Mouse (Mus musculus): ENCODE results near the gene Kpna2. TPM values are rescaled to one million over a fixed set of nuclear protein-coding genes. Genes with fewer than 3 reads are reported as not detected.
A peak's percentile ranks its signal among the peaks of the same experiment; 100 is the strongest.
"Not testable (repeated sequence)": the region's sequence is repeated elsewhere in the genome, so short reads cannot be mapped to it uniquely, and the experiment has no call there.

Kpna2 gene
- polyA plus RNA-seq, 1 experiment from 2014 or later: 250 TPM

DNA sequence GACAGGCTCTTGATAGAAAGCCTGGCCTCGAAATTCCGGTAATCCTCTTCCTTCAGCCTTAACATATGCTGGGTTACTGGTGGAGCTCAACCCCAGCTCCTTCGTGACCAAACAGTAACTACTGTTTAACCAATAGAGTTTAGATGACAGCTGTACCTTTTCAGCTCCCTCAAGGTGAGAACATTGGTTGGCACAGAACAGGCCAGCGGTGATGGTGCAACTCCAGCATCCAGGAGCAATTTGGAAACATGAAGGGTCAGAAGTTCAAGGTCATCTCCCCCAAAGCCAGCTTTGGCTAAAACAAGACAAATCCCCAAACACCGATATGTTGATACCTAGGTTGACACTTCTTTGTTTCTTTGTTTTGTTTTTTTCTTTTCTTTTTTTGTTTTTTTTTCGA is 29.4 kb upstream of the Kpna2 start:
- Histone ChIP-seq H3K9me3 (replicated peaks) (no peaks in the 10 kb centered on the region), H3K4me1 (replicated peaks) (peaks cover 39% of the 10 kb centered on the region), H3K4me3 (replicated peaks) (peak overlapping the region; percentile 69), H3K9ac (peak overlapping the region; percentile 65), H3K36me3 (replicated peaks) (no peaks in the 10 kb centered on the region), H3K27ac (replicated peaks) (peak overlapping the region; percentile 82), H3K4me2 (peak overlapping the region; percentile 91), H3K27me3 (peaks cover 65% of the 10 kb centered on the region)
- no peak for ATAC-seq (ENCODE audit: insufficient read depth)
- 72% methylated on average over 6 of the region's 6 CpGs for WGBS (ENCODE audit: insufficient replicate concordance)

DNA sequence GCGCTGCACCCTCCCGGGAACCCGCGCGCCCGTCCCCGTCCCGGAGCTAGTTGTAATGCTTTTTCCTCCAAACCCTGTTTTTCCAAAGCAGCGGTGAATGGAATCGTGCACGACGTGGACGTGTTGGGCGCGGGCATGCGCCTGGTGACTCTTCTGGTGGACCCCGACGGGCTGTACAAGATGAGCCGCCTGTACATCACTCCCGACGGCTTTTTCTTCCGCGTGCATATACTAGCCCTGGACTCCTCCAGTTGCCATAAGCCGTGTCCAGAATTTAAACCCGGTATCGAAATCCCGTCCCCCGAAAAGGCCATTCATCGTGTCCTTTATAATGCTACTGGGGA is 28.9 kb upstream of the Kpna2 start:
- Histone ChIP-seq H3K4me3 (replicated peaks) (peak overlapping the region; percentile 69), H3K27ac (replicated peaks) (peak overlapping the region; percentile 82), H3K27me3 (peaks cover 67% of the 10 kb centered on the region), H3K9me3 (replicated peaks) (no peaks in the 10 kb centered on the region), H3K4me2 (peak overlapping the region; percentile 91), H3K4me1 (replicated peaks) (peaks cover 39% of the 10 kb centered on the region), H3K9ac (peak overlapping the region; percentile 65), H3K36me3 (replicated peaks) (no peaks in the 10 kb centered on the region)
- ATAC-seq (ENCODE audit: insufficient read depth): no peak; the same call in 1 of the 2 replicates
- 5% methylated on average over 29 of the region's 29 CpGs for WGBS (ENCODE audit: insufficient replicate concordance)

DNA sequence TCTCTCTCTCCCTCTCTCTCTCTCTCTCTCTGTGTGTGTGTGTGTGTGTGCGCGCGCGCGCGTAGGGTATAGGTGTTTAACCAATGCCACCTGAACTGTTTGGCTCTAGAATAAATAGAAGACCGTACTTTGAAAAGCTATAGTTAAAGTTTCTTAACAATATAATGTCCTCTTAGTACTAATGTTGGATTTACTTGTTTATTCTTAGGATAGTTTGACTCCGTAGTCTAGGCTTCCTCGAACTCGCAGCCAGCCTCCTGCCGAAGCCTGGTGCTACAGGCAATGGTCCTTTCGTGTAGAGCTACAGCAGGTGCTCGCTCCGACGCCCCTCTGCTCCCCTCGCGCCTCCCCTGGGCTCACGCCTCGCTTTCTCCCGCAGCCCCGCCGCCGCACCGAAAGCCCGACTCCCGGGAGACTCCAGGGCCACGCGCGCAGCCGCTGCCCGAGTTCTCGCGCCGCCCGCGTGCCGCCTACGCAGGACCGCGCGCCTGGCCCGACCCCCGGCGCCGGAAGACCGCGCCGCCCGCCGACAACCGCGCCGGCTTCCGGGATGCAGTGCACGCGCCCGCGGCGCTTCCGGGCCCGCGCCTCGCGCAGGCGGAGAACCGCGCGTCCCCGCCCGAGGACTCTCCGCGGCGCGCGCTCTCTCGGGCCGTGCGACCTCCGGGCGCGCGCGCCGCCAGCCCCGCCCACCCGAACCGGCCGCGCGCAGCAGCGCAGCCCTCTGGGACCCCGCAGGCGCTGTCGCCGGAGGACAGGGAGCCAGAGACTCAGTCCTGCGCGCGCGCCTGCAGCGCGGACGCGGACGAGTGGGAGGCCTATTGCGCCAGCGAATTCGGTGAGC is 28.3 kb upstream of the Kpna2 start:
- Histone ChIP-seq H3K4me1 (replicated peaks) (peaks cover 42% of the 10 kb centered on the region), H3K9ac (peak overlapping the region; percentile 65), H3K27ac (replicated peaks) (peak overlapping the region; percentile 82), H3K4me3 (replicated peaks) (peak overlapping the region; percentile 69), H3K36me3 (replicated peaks) (no peaks in the 10 kb centered on the region), H3K4me2 (peak overlapping the region; percentile 91), H3K27me3 (peaks cover 73% of the 10 kb centered on the region), H3K9me3 (replicated peaks) (no peaks in the 10 kb centered on the region)
- peak; percentile 91 for ATAC-seq (ENCODE audit: insufficient read depth)
- under 1% methylated on average over 106 of the region's 107 CpGs for WGBS (ENCODE audit: insufficient replicate concordance)

DNA sequence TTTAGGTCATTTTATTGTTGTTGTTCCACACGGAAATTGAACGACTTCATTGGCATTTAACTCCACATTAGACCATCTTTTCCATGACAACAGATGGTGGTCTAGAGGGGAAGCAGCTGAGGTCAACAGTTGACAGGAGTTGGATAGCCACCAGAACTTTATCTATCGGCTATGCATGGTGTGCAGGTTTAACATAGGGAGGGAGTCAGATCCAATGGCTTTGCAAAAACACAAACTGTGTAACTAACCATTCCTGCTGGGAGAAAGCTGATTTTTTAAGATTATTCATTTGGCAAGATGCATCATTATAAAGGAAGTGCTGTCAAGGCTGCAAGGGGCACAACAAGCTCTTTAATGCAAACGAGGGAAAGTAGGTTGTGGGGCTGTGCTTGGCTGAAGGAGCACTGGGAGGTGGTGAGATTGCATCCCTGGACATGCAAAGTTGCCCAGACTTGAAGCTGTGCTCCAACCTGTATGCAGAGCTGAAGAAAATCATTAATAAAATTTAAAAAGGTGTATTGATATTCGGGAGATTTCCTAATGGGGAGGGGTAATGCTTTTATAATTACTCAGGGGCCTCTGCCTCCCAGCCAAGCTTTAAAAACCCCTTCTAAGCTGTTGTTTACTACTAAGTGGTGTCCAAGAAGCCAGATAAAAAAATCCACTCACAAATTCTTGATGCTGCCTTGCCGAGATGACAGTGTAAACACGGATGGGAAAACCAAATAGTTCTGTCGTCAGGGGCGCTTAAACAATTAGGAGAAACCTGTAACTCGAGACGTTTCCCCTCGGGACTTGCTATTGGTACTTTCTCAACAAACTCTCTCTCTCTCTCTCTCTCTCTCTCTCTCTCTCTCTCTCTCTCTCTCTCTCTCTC is 27.5 kb upstream of the Kpna2 start:
- H3K4me2 ChIP-seq: peak overlapping the region; percentile 91
- H3K36me3 ChIP-seq (replicated peaks): no peaks in the 10 kb centered on the region
- ATAC-seq (ENCODE audit: insufficient read depth): no peak
- H3K4me1 ChIP-seq (replicated peaks): peaks cover 47% of the 10 kb centered on the region
- H3K9me3 ChIP-seq (replicated peaks): no peaks in the 10 kb centered on the region
- peaks cover 81% of the 10 kb centered on the region for H3K27me3 ChIP-seq
- H3K9ac ChIP-seq: peak overlapping the region; percentile 65; the same call in 1 of the 2 replicates
- H3K27ac ChIP-seq (replicated peaks): peak overlapping the region; percentile 82; the same call in 1 of the 2 replicates
- peak overlapping the region; percentile 69 for H3K4me3 ChIP-seq (replicated peaks)
- 6% methylated on average over 12 of the region's 12 CpGs for WGBS (ENCODE audit: insufficient replicate concordance)

DNA sequence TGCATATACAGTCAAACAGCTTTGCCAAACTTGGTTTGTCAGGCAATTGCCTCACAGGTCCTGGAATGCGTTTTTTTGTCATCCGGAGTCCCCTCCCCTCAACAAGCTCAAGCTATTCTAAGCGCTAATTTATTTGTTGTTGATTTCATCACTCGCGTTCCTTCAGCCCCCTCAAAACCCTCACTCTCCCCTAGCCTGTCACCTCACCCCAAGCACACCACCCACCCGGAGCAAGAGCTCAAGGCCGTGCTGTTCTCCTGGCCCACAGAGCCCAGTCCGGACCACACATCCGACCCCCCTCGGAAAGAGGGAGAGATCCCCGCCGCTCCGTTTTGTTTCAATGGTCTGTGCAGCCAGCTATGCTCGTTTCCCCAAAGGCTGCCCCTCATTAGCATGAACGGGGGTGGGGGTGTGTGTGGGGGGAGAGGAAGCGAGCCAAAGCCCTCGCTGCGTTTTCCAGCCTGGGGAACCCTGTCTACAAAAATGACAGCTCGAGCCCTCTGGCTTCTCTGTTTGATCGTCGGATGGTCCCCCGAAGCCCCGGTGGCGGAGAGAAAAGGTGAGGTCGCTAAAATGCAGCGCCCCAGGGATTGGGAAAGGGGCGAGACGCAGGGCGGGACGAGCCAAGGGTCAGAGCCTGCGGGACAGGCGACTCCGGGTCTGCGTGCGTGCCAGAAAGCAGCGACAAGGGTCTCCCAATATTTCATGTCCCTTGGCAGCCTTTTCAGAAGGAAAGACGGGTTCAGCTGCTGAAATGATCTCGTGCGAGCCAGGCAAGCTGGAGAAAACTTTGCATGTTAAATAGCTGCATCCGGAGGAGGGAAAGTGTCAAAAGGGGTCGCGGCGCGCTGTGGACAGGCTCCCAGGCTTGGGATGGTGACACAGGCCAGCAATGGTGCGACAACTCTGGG is 26.3 kb upstream of the Kpna2 start, which contains the start of gene 1810010H24Rik:
Gene 1810010H24Rik (plus strand): TSS at position 271 of the 911 bp plus-strand sequence.
- Histone ChIP-seq H3K36me3 (replicated peaks) (no peaks in the 10 kb centered on the region), H3K9me3 (replicated peaks) (no peaks in the 10 kb centered on the region), H3K4me3 (replicated peaks) (peak within 1 kb of the TSS; percentile 69), H3K4me2 (peak within 1 kb of the TSS; percentile 91), H3K27ac (replicated peaks) (peak within 1 kb of the TSS; percentile 56), H3K27me3 (peaks cover 79% of the 10 kb centered on the region), H3K9ac (peak within 1 kb of the TSS; percentile 35; the same call in 1 of the 2 replicates), H3K4me1 (replicated peaks) (peaks cover 47% of the 10 kb centered on the region)
- 1% methylated on average over 45 of the region's 45 CpGs for WGBS (ENCODE audit: insufficient replicate concordance)
- ATAC-seq (ENCODE audit: insufficient read depth): no peak

DNA sequence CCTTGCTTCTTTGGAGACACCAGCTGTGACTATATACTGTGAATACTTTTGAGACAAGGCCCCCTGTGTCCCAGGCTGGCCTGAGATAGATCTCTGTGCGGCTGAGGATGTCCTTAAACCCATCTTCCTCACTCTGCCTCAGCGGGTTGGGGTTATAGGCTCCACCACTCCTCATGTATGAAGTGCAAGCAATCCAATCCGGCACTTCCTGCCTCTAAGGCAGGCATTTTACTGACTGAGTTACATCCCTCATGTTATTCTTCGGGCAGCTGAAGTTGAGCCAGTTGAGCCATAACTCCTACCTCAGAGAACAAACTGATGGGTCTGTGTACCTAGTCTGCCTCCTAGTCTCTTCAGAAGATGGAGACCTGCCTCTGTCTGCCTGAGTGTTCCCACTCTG is 25.1 kb upstream of the Kpna2 start:
- no peak overlapping the region for H3K4me3 ChIP-seq (replicated peaks)
- no peaks in the 10 kb centered on the region for H3K9me3 ChIP-seq (replicated peaks)
- H3K27ac ChIP-seq (replicated peaks): no peak overlapping the region
- no peaks in the 10 kb centered on the region for H3K36me3 ChIP-seq (replicated peaks)
- H3K9ac ChIP-seq: no peak overlapping the region
- WGBS (ENCODE audit: insufficient replicate concordance): 61% methylated on average over 4 of the region's 4 CpGs
- peaks cover 47% of the 10 kb centered on the region for H3K4me1 ChIP-seq (replicated peaks)
- peaks cover 69% of the 10 kb centered on the region for H3K27me3 ChIP-seq
- ATAC-seq (ENCODE audit: insufficient read depth): no peak
- H3K4me2 ChIP-seq: no peak overlapping the region; the same call in 1 of the 2 replicates

DNA sequence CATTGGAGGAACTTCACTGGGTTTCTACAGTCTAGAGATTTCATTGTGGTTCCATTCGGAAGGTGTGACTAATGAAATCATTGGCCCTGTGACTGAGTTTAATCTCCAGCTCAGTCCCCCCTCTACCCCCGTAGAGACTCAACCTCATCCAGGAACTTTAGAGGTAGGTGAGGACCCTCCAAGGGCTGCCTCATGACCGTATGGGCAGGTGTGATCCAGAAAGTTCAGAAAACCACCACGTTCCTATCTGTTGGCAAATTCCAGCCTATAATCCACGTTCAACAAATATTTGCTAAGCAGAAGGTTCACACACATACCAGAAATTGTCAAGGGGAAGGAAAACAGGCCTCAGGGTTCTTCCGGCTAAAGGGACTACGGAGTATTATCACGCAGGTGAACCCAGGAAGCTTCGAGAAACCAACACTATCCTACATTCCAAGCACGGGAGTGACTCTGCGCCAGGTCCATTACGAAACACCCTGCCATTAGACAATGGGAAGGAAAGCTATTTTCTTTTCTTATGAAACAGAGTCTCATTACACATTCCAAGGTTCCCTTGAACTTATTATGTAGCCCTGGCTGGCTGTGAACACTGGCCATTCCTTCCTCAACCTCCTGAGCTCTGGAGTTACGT is 22.8 kb upstream of the Kpna2 start:
- H3K4me1 ChIP-seq (replicated peaks): peaks cover 34% of the 10 kb centered on the region
- no peak overlapping the region for H3K9ac ChIP-seq
- no peak overlapping the region for H3K27ac ChIP-seq (replicated peaks)
- H3K4me2 ChIP-seq: no peak overlapping the region
- ATAC-seq (ENCODE audit: insufficient read depth): no peak
- no peaks in the 10 kb centered on the region for H3K36me3 ChIP-seq (replicated peaks)
- peaks cover 51% of the 10 kb centered on the region for H3K27me3 ChIP-seq
- no peaks in the 10 kb centered on the region for H3K9me3 ChIP-seq (replicated peaks)
- H3K4me3 ChIP-seq (replicated peaks): no peak overlapping the region
- 73% methylated on average over 13 of the region's 13 CpGs for WGBS (ENCODE audit: insufficient replicate concordance)

DNA sequence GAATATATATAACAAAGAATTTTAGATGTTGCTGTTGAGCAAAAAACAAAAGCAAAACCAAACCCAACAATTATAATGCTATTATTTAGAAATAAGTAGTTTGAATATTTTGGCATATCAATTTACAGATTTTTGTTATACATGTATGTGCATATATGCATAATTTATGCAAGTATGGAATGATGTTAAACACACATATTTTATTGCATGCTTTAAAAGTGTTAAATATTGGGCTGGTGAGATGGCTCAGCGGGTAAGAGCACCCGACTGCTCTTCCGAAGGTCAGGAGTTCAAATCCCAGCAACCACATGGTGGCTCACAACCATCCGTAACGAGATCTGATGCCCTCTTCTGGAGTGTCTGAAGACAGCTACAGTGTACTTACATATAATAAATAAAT is 20.4 kb upstream of the Kpna2 start:
- H3K9ac ChIP-seq; H3K36me3 ChIP-seq (replicated peaks); H3K4me2 ChIP-seq; H3K27ac ChIP-seq (replicated peaks); ATAC-seq (ENCODE audit: insufficient read depth); H3K9me3 ChIP-seq (replicated peaks); H3K4me3 ChIP-seq (replicated peaks): not testable (repeated sequence)
- H3K27me3 ChIP-seq: peaks cover 26% of the 10 kb centered on the region
- H3K4me1 ChIP-seq (replicated peaks): 0 out of 2 replicates have a peak, but pooled peaks cover 11% of the 10 kb centered on the region
- 83% methylated on average over 5 of the region's 5 CpGs for WGBS (ENCODE audit: insufficient replicate concordance)

DNA sequence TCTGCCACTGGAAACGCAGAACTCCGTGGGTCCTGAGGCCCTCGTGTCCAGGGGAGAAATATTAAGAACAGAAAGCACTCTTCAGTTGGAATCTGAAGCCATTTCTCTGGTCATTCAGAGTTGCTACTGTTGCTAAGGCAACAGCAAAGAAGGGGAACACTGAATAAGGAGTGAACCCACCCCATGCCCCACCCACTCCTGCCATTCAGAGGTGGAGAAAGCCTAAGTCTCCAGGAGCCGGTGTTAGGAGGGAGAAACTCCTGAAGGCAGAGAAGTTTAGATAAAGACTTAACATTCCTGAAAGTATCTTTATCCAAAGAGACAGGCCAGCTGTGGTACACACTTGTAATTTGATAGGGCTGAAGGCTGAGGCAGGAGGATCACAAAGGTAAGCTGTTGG is 20.0 kb upstream of the Kpna2 start:
- ATAC-seq (ENCODE audit: insufficient read depth): no peak
- no peak overlapping the region for H3K4me3 ChIP-seq (replicated peaks)
- WGBS (ENCODE audit: insufficient replicate concordance): 73% methylated on average over 4 of the region's 4 CpGs
- H3K27me3 ChIP-seq: peaks cover 22% of the 10 kb centered on the region
- no peak overlapping the region for H3K9ac ChIP-seq
- H3K4me1 ChIP-seq (replicated peaks): 0 out of 2 replicates have a peak, but pooled peaks cover 13% of the 10 kb centered on the region
- no peaks in the 10 kb centered on the region for H3K36me3 ChIP-seq (replicated peaks)
- H3K9me3 ChIP-seq (replicated peaks): no peaks in the 10 kb centered on the region
- no peak overlapping the region for H3K27ac ChIP-seq (replicated peaks)
- no peak overlapping the region for H3K4me2 ChIP-seq

DNA sequence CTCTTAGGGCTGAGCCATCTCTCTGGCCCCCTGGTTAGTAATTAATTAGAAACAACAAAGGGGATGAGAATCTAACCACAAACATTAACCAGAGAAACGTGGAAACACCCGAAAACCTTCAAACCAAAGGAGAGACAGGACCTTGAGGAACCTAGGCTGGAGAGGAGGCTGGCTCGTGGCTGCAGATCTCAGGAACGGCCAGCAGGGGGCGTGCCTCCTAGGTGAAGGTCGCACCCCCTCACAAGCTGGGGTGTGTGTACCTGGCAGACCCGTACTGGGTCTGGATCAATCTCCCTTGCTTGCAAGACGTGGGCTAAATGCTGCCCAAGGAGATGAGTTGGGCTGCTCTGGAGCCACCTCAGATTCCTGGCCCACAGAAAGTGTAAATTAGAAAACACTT is 19.3 kb upstream of the Kpna2 start:
- Histone ChIP-seq H3K27me3 (peaks cover 15% of the 10 kb centered on the region), H3K4me2 (no peak overlapping the region), H3K9me3 (replicated peaks) (no peaks in the 10 kb centered on the region), H3K36me3 (replicated peaks) (no peaks in the 10 kb centered on the region), H3K4me3 (replicated peaks) (no peak overlapping the region), H3K4me1 (replicated peaks) (0 out of 2 replicates have a peak, but pooled peaks cover 15% of the 10 kb centered on the region), H3K27ac (replicated peaks) (no peak overlapping the region), H3K9ac (no peak overlapping the region)
- ATAC-seq (ENCODE audit: insufficient read depth): no peak
- 16% methylated on average over 8 of the region's 8 CpGs for WGBS (ENCODE audit: insufficient replicate concordance)

All from liver, embryonic 15.5 days (tissue).